Mouse (Mus musculus) heart, postnatal 0 days (tissue): ENCODE results near the gene Msh3.

Experiments
- CTCF ChIP-seq: IDR thresholded peaks from 2 replicates; pipeline ENCODE4 v1.5.1; 2016; ENCODE audit warnings: antibody characterized with exemption, control low read depth, low read depth
- EP300 ChIP-seq: IDR thresholded peaks from 2 replicates; pipeline ENCODE4 v1.6.1; 2016; ENCODE audit warnings: antibody characterized with exemption, low read depth

- TF ChIP-seq CTCF (no peak), EP300 (no peak)
These were observed 50.5 kb downstream of the Msh3 start for GRCm38 (mm10) chr13:92304291-92304690.
